Mouse (Mus musculus): ENCODE measurements around the gene Il12rb2.

DNA sequence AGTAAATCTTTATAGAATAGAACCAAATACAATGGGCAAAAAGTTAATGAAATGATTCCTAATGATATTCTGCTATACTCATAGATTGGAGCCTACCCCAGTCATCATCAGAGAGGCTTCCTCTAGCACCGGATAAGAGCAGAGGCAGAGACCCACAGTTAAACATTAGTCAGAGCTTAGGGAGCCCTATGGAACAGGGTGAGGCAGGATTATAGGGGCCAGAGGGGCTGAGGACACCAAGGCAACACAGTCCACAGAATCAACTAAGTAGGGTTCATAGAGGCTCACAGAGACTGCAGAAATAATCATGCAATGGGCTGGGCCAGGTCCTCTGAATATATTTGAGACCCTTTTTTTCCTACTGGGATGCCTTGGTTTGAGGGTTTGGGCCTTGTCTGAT lies 61.3 kb downstream of the Il12rb2 start:
- TF ChIP-seq POLR2A (IDR thresholded peaks at IDR 0.05; ENCODE audit: borderline replicate concordance, control insufficient read depth, low read depth, low read length) (no peak), CTCF (IDR thresholded peaks at IDR 0.05; ENCODE audit: control insufficient read depth, insufficient read depth, low read length) (no peak)

Data from bone marrow, adult 2 months (tissue).